Mouse (Mus musculus) limb, embryonic 10.5 days (tissue): ENCODE data around the gene Mtif3. TPM values are rescaled to one million over a fixed set of nuclear protein-coding genes. Genes with fewer than 3 reads are reported as not detected.
"Not testable (repeated sequence)": the region's sequence is repeated elsewhere in the genome, so short reads cannot be mapped to it uniquely, and the experiment has no call there.

Source experiments
- DNase-seq: peaks from one replicate; pipeline ENCODE4 v3.0.0-alpha.2; 2017; ENCODE audit warnings: low spot score
- H3K27ac ChIP-seq: fragments of 300-500 bp; sonication (generic); 2 replicates; pipeline ENCODE4 v1.5.1; 2016; ENCODE audit warnings: mild to moderate bottlenecking
- H3K27me3 ChIP-seq: fragments of 300-500 bp; sonication (generic); 2 replicates; pipeline ENCODE4 v1.6.1; 2016; ENCODE audit warnings: low read depth, mild to moderate bottlenecking; ENCODE audit not compliant: poor library complexity, severe bottlenecking
- H3K36me3 ChIP-seq: fragments of 300-500 bp; sonication (generic); 2 replicates; pipeline ENCODE4 v1.6.1; 2016; ENCODE audit warnings: mild to moderate bottlenecking, moderate library complexity
- H3K4me1 ChIP-seq: fragments of 300-500 bp; sonication (generic); 2 replicates; pipeline ENCODE4 v1.6.1; 2016
- H3K4me3 ChIP-seq: fragments of 300-500 bp; sonication (generic); 2 replicates; pipeline ENCODE4 v1.5.1; 2016; ENCODE audit warnings: mild to moderate bottlenecking, moderate library complexity
- H3K9me3 ChIP-seq: fragments of 300-500 bp; sonication (generic); replicated peaks from 2 replicates; pipeline ENCODE4 v1.6.1; 2016; ENCODE audit warnings: mild to moderate bottlenecking
- WGBS: fragments of 180-500 bp; shearing (Covaris S2); methylation state at CpG from one replicate; pipeline ENCODE4 v1.1.7; 2016; 5-methylcytosine and 5-hydroxymethylcytosine counted together
- polyA plus RNA-seq: library from polyadenylated mRNA; unstranded; fragments of >200 nt; fragmentation: Nextera tagmentation; extraction: Ambion mirVana; gene quantifications from 2 replicates; pipeline ENCODE4 v1.2.1, GENCODE M21; 2016

The Mtif3 gene
- polyA plus RNA-seq, 1 experiment from 2014 or later, result 21.0 TPM

GRCm38 (mm10) chr5:146946682-146947081 is 16.9 kb downstream of the Mtif3 start:
- WGBS, result 89% methylated on average over 9 of the region's 9 CpGs

GRCm38 (mm10) chr5:146944568-146944967 is 19.0 kb downstream of the Mtif3 start:
- no peak for DNase-seq
- WGBS, result 98% methylated on average over 2 of the region's 2 CpGs
- no peaks in the 10 kb centered on the region for H3K9me3 ChIP-seq
- no peak overlapping the region for H3K27ac ChIP-seq
- H3K4me1 ChIP-seq, result peaks cover 22% of the 10 kb centered on the region
- no peak overlapping the region for H3K4me3 ChIP-seq
- no peaks in the 10 kb centered on the region for H3K27me3 ChIP-seq
- no peaks in the 10 kb centered on the region for H3K36me3 ChIP-seq

More at GRCm38 (mm10) chr5:146946682-146947081, 16.9 kb downstream of the Mtif3 start:
- H3K36me3 ChIP-seq, result peaks cover 18% of the 10 kb centered on the region
- no peak overlapping the region for H3K4me3 ChIP-seq
- peaks cover 29% of the 10 kb centered on the region for H3K4me1 ChIP-seq
- H3K9me3 ChIP-seq, result no peaks in the 10 kb centered on the region
- no peak for DNase-seq
- H3K27ac ChIP-seq, result no peak overlapping the region
- H3K27me3 ChIP-seq, result no peaks in the 10 kb centered on the region

- H3K27me3 ChIP-seq, result no peaks in the 10 kb centered on the region
- H3K36me3 ChIP-seq, result no peaks in the 10 kb centered on the region
- DNase-seq, result no peak
- 57% methylated on average over 15 of the region's 15 CpGs for WGBS
- H3K9me3 ChIP-seq, result no peaks in the 10 kb centered on the region
- H3K4me3 ChIP-seq, result no peak overlapping the region
- H3K27ac ChIP-seq, result no peak overlapping the region
- peaks cover 12% of the 10 kb centered on the region for H3K4me1 ChIP-seq
Measured at GRCm38 (mm10) chr5:146942965-146943364, 20.6 kb downstream of the Mtif3 start.

- WGBS, result 63% methylated on average over 2 of the region's 2 CpGs
- DNase-seq, result not testable (repeated sequence)
- peaks cover 11% of the 10 kb centered on the region for H3K4me1 ChIP-seq
Measured at GRCm38 (mm10) chr5:146941939-146942338, 21.7 kb downstream of the Mtif3 start.

GRCm38 (mm10) chr5:146940219-146940618 is 23.4 kb downstream of the Mtif3 start:
- 29% methylated on average over 7 of the region's 7 CpGs for WGBS
- no peak for DNase-seq
- Histone ChIP-seq H3K4me3 (no peak overlapping the region), H3K9me3 (no peaks in the 10 kb centered on the region), H3K36me3 (no peaks in the 10 kb centered on the region), H3K4me1 (peaks cover 13% of the 10 kb centered on the region), H3K27ac (no peak overlapping the region), H3K27me3 (no peaks in the 10 kb centered on the region)

More at GRCm38 (mm10) chr5:146941939-146942338, 21.7 kb downstream of the Mtif3 start:
- H3K9me3 ChIP-seq, H3K27me3 ChIP-seq, H3K27ac ChIP-seq, H3K36me3 ChIP-seq, H3K4me3 ChIP-seq: not testable (repeated sequence)

- no peak overlapping the region for H3K27ac ChIP-seq
- 87% methylated on average over 16 of the region's 16 CpGs for WGBS
- H3K4me1 ChIP-seq, result peaks cover 14% of the 10 kb centered on the region
- no peak overlapping the region for H3K4me3 ChIP-seq
- no peaks in the 10 kb centered on the region for H3K36me3 ChIP-seq
- H3K9me3 ChIP-seq, result no peaks in the 10 kb centered on the region
- no peaks in the 10 kb centered on the region for H3K27me3 ChIP-seq
- no peak for DNase-seq
Measured at GRCm38 (mm10) chr5:146939109-146939796, 24.3 kb downstream of the Mtif3 start.

- Histone ChIP-seq H3K4me1 (peaks cover 10% of the 10 kb centered on the region), H3K4me3 (no peak overlapping the region), H3K27ac (no peak overlapping the region), H3K27me3 (no peaks in the 10 kb centered on the region), H3K36me3 (no peaks in the 10 kb centered on the region), H3K9me3 (no peaks in the 10 kb centered on the region)
- 85% methylated on average over 32 of the region's 32 CpGs for WGBS
- no peak for DNase-seq
Measured at GRCm38 (mm10) chr5:146937541-146938503, 25.8 kb downstream of the Mtif3 start.

- H3K36me3 ChIP-seq, result no peaks in the 10 kb centered on the region
- no peaks in the 10 kb centered on the region for H3K27me3 ChIP-seq
- no peak overlapping the region for H3K4me3 ChIP-seq
- H3K9me3 ChIP-seq, result no peaks in the 10 kb centered on the region
- H3K27ac ChIP-seq, result no peak overlapping the region
- peaks cover 3% of the 10 kb centered on the region for H3K4me1 ChIP-seq
- no peak for DNase-seq
- 81% methylated on average over 12 of the region's 12 CpGs for WGBS
Measured at GRCm38 (mm10) chr5:146933466-146933865, 30.1 kb downstream of the Mtif3 start.

GRCm38 (mm10) chr5:146931904-146932553 is 31.6 kb downstream of the Mtif3 start:
- no peak for DNase-seq
- H3K36me3 ChIP-seq, result no peaks in the 10 kb centered on the region
- no peaks in the 10 kb centered on the region for H3K27me3 ChIP-seq
- H3K4me3 ChIP-seq, result no peak overlapping the region
- H3K9me3 ChIP-seq, result no peaks in the 10 kb centered on the region
- H3K27ac ChIP-seq, result no peak overlapping the region
- 85% methylated on average over 16 of the region's 16 CpGs for WGBS
- peaks cover 3% of the 10 kb centered on the region for H3K4me1 ChIP-seq

- WGBS, result 90% methylated on average over 7 of the region's 7 CpGs
- no peak overlapping the region for H3K27ac ChIP-seq
- H3K9me3 ChIP-seq, result no peaks in the 10 kb centered on the region
- no peak overlapping the region for H3K4me3 ChIP-seq
- no peak for DNase-seq
- H3K4me1 ChIP-seq, result peaks cover 3% of the 10 kb centered on the region
- no peaks in the 10 kb centered on the region for H3K27me3 ChIP-seq
- no peaks in the 10 kb centered on the region for H3K36me3 ChIP-seq
Measured at GRCm38 (mm10) chr5:146931422-146931821, 32.2 kb downstream of the Mtif3 start.

- Histone ChIP-seq H3K4me3 (no peak overlapping the region), H3K9me3 (no peaks in the 10 kb centered on the region), H3K27me3 (no peaks in the 10 kb centered on the region), H3K36me3 (no peaks in the 10 kb centered on the region), H3K4me1 (no peaks in the 10 kb centered on the region), H3K27ac (no peak overlapping the region)
- WGBS, result 92% methylated on average over 5 of the region's 5 CpGs
- peak; percentile 24 for DNase-seq
Measured at GRCm38 (mm10) chr5:146926673-146927072, 36.9 kb downstream of the Mtif3 start.

- H3K27ac ChIP-seq, result no peak overlapping the region
- H3K9me3 ChIP-seq, result no peaks in the 10 kb centered on the region
- WGBS, result 71% methylated on average over 5 of the region's 5 CpGs
- H3K27me3 ChIP-seq, result no peaks in the 10 kb centered on the region
- H3K4me3 ChIP-seq, result no peak overlapping the region
- no peak for DNase-seq
- H3K4me1 ChIP-seq, result peaks cover 25% of the 10 kb centered on the region
- H3K36me3 ChIP-seq, result no peaks in the 10 kb centered on the region
Measured at GRCm38 (mm10) chr5:146923547-146923946, 40.1 kb downstream of the Mtif3 start.

- Histone ChIP-seq H3K4me3 (no peak overlapping the region), H3K27me3 (no peaks in the 10 kb centered on the region), H3K9me3 (no peaks in the 10 kb centered on the region), H3K4me1 (peaks cover 25% of the 10 kb centered on the region), H3K36me3 (no peaks in the 10 kb centered on the region), H3K27ac (no peak overlapping the region)
- WGBS, result 54% methylated on average over 8 of the region's 8 CpGs
- DNase-seq, result no peak
Measured at GRCm38 (mm10) chr5:146921224-146921623, 42.4 kb downstream of the Mtif3 start.
